Mouse (Mus musculus) Patski (cell line): ENCODE data around the gene Gtf2f1. TPM values are rescaled to one million over a fixed set of nuclear protein-coding genes. Genes with fewer than 3 reads are reported as not detected.

Experiments
- ATAC-seq: fragments of 100-300 bp; one replicate; pipeline ENCODE4 v1.8.0; 2021
- CTCF ChIA-PET: fragments of 350-600 bp; sonication (Branson Sonifier 250); formaldehyde crosslinking; loops from one replicate; lab custom pipeline; 2022; ENCODE audit warnings: inconsistent platforms; lab: Charles Lee
- POLR2A ChIA-PET: fragments of 350-600 bp; sonication (Branson Sonifier 250); formaldehyde crosslinking; loops from one replicate; lab custom pipeline; 2022; ENCODE audit warnings: antibody characterized with exemption, inconsistent platforms; lab: Charles Lee
- DNase-seq: peaks from one replicate; pipeline ENCODE4 v3.0.0-alpha.2; 2011; ENCODE audit warnings: low read depth, low spot score
- H3K27me3 ChIP-seq: fragments of 371-371 bp; one replicate; pipeline ENCODE4 v1.5.1; 2021
- CTCF ChIP-seq: fragments of 100-300 bp; IDR thresholded peaks from one replicate; pipeline ENCODE4 v1.5.1; 2021
- in situ Hi-C: fragments of 300-500 bp; cut with MboI; formaldehyde crosslinking; loops from 3 replicates; pipeline ENCODE4 v1.11.1; 2018; ENCODE audit warnings: low pct_unique_long_range_greater_than_20kb, mixed read lengths
- polyA plus RNA-seq: library from polyadenylated mRNA; unstranded; gene quantifications from one replicate; pipeline ENCODE4 v1.2.3, GENCODE M21; 2021

Gene Gtf2f1
- polyA plus RNA-seq, 1 experiment from 2014 or later, result 104 TPM

DNA sequence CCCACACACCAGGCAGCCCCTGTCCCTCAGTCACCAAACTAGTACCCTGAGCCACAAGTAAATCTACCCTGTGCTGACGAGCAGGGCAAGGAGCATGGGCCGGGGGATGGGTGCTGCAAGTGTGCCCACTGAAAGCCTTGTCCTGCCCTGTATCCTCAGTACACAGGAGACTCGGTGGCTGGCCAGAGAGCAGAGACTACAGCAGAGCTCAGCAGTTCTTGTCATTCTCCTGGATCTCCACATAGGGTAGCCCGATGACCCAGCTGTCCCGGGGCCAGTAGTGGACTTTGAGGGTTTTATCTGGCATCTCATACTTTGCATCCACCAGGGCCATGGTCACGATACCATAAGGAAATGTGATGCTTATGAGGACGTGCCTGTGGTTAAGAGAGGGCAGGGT, 56.2 kb downstream of the Gtf2f1 start:
- in situ Hi-C loops, result loop anchor here (5.0 kb wide), 2 partner anchors 63 to 148 kb away; no protein-coding TSS in a partner anchor
- CTCF ChIA-PET, result no interaction called here
- no peak for DNase-seq
- ATAC-seq, result no peak
- peaks cover 13% of the 10 kb centered on the region for H3K27me3 ChIP-seq
- TF ChIP-seq CTCF, result no peak
- POLR2A ChIA-PET, result no interaction called here

Other genes with a start within 250 kb of the Gtf2f1 start
- 50.5 TPM for gene Dus3l, start 246.5 kb downstream of the Gtf2f1 start, polyA plus RNA-seq
- gene Prr22, start 241.0 kb downstream of the Gtf2f1 start, polyA plus RNA-seq, result 0.89 TPM
- gene Rfx2, start 180.3 kb downstream of the Gtf2f1 start, polyA plus RNA-seq, result 7.7 TPM
- not detected for gene Acsbg2, start 136.8 kb downstream of the Gtf2f1 start, polyA plus RNA-seq
- not detected for gene 1700061G19Rik, start 135.8 kb downstream of the Gtf2f1 start, polyA plus RNA-seq
- gene Mllt1, start 75.9 kb downstream of the Gtf2f1 start, polyA plus RNA-seq, result 55.0 TPM
- gene Acer1, start 29.2 kb downstream of the Gtf2f1 start, polyA plus RNA-seq, result not detected
- 113 TPM for gene Clpp, start 21.0 kb downstream of the Gtf2f1 start, polyA plus RNA-seq
- gene Alkbh7, start 13.9 kb downstream of the Gtf2f1 start, polyA plus RNA-seq, result 47.7 TPM
- 1.7 TPM for gene Pspn, start 11.3 kb downstream of the Gtf2f1 start, polyA plus RNA-seq
- gene Gm17949, start 181 bp upstream of the Gtf2f1 start, polyA plus RNA-seq, result not detected
- gene Khsrp, start 20.2 kb upstream of the Gtf2f1 start, polyA plus RNA-seq, result 80.4 TPM
- gene Slc25a41, start 30.4 kb upstream of the Gtf2f1 start, polyA plus RNA-seq, result not detected
- gene Crb3, start 47.8 kb upstream of the Gtf2f1 start, polyA plus RNA-seq, result 31.4 TPM
- 111 TPM for gene Slc25a23, start 48.6 kb upstream of the Gtf2f1 start, polyA plus RNA-seq
- 2.7 TPM for gene Dennd1c, start 67.2 kb upstream of the Gtf2f1 start, polyA plus RNA-seq
- gene Tubb4a, start 76.5 kb upstream of the Gtf2f1 start, polyA plus RNA-seq, result 0.10 TPM
- 3.4 TPM for gene Tnfsf9, start 94.0 kb upstream of the Gtf2f1 start, polyA plus RNA-seq
- gene Cd70, start 138.5 kb upstream of the Gtf2f1 start, polyA plus RNA-seq, result not detected
- not detected for gene Tnfsf14, start 182.9 kb upstream of the Gtf2f1 start, polyA plus RNA-seq
- gene C3, start 216.8 kb upstream of the Gtf2f1 start, polyA plus RNA-seq, result 342 TPM
- gene Gpr108, start 237.2 kb upstream of the Gtf2f1 start, polyA plus RNA-seq, result 61.7 TPM
- gene Trip10, start 238.2 kb upstream of the Gtf2f1 start, polyA plus RNA-seq, result 157 TPM